33 mouse cellular contexts compared by ENCODE assay signal in genomic region chr6:43363917-43364316, GRCm38 (mm10). TPM values are rescaled to one million over a fixed set of nuclear protein-coding genes. Genes with fewer than 3 reads are reported as not detected.
"Had no signal": no experiment of that assay in that cellular context is flagged by ENCODE, and none has a peak within 500 bp of the region (broad histone marks: within the 10 kb centered on the region; RNA-seq: fewer than 3 reads in every experiment).

No protein-coding gene starts in this region.

- H3K4me3 ChIP-seq: embryonic facial prominence, embryonic 10.5 days; embryonic facial prominence, embryonic 12.5 days; embryonic facial prominence, embryonic 13.5 days; embryonic facial prominence, embryonic 15.5 days; erythroblast, embryonic 14.5 days; forebrain, embryonic 10.5 days; forebrain, embryonic 12.5 days; forebrain, embryonic 13.5 days; forebrain, embryonic 15.5 days; gastrocnemius, adult 2 months; heart, adult 2 months had no signal

- H3K9ac ChIP-seq: embryonic facial prominence, embryonic 12.5 days; embryonic facial prominence, embryonic 13.5 days; embryonic facial prominence, embryonic 15.5 days; forebrain, embryonic 12.5 days; forebrain, embryonic 13.5 days; forebrain, embryonic 15.5 days; forebrain, postnatal 0 days had no signal

- H3K27me3 ChIP-seq: embryonic facial prominence, embryonic 12.5 days; embryonic facial prominence, embryonic 13.5 days; embryonic facial prominence, embryonic 15.5 days; forebrain, embryonic 12.5 days; forebrain, embryonic 13.5 days; forebrain, embryonic 15.5 days had no signal

- DNase-seq: cerebellum, adult 2 months; cerebellum, adult 8-10 months; cerebellum, adult 9-10 months; cerebellum, adult 9-11 months; cerebellum, postnatal 10 days; cerebellum, postnatal 14 days; cerebellum, postnatal 25 days; cerebellum, postnatal 36 days; embryo, embryonic 11 days; forebrain, postnatal 0 days; gastrocnemius, adult 2 months; gastrocnemius, postnatal 10 days; gastrocnemius, postnatal 14 days; gastrocnemius, postnatal 25 days; gastrocnemius, postnatal 36 days; heart, adult 11 months; heart, adult 18-20 months; heart, adult 2 months had no signal

- ATAC-seq: forebrain, embryonic 13.5 days; forebrain, embryonic 14.5 days; forebrain, embryonic 15.5 days; forebrain, embryonic 16.5 days; forebrain, postnatal 0 days had no signal

- H3K4me2 ChIP-seq: embryonic facial prominence, embryonic 12.5 days; embryonic facial prominence, embryonic 13.5 days; embryonic facial prominence, embryonic 15.5 days; forebrain, embryonic 12.5 days; forebrain, embryonic 13.5 days; forebrain, embryonic 15.5 days had no signal

- H3K27ac ChIP-seq: embryonic facial prominence, embryonic 10.5 days; embryonic facial prominence, embryonic 12.5 days; embryonic facial prominence, embryonic 13.5 days; embryonic facial prominence, embryonic 15.5 days; forebrain, embryonic 10.5 days; forebrain, embryonic 12.5 days; forebrain, embryonic 13.5 days; forebrain, embryonic 15.5 days; gastrocnemius, adult 2 months had no signal

- H3K36me3 ChIP-seq: embryonic facial prominence, embryonic 10.5 days; embryonic facial prominence, embryonic 12.5 days; embryonic facial prominence, embryonic 13.5 days; embryonic facial prominence, embryonic 15.5 days; forebrain, embryonic 10.5 days; forebrain, embryonic 12.5 days; forebrain, embryonic 15.5 days had no signal

- H3K4me1 ChIP-seq: embryonic facial prominence, embryonic 12.5 days; embryonic facial prominence, embryonic 15.5 days; forebrain, embryonic 15.5 days had no signal

- H3K9me3 ChIP-seq: embryonic facial prominence, embryonic 10.5 days; embryonic facial prominence, embryonic 12.5 days; embryonic facial prominence, embryonic 13.5 days; embryonic facial prominence, embryonic 15.5 days; forebrain, embryonic 10.5 days; forebrain, embryonic 12.5 days; forebrain, embryonic 13.5 days; forebrain, embryonic 15.5 days had no signal

RNA-seq across cellular contexts. Expression of gene Nobox, which starts 54.6 kb away (rescaled TPM):
- polyA plus RNA-seq: embryonic facial prominence, embryonic 10.5 days; embryonic facial prominence, embryonic 11.5 days; embryonic facial prominence, embryonic 12.5 days; embryonic facial prominence, embryonic 13.5 days; embryonic facial prominence, embryonic 14.5 days; embryonic facial prominence, embryonic 15.5 days; erythroblast, embryonic 14.5 days; forebrain, embryonic 10.5 days; forebrain, embryonic 11.5 days; forebrain, embryonic 12.5 days; forebrain, embryonic 13.5 days; forebrain, embryonic 14.5 days; forebrain, embryonic 15.5 days; forebrain, embryonic 16.5 days; gonadal fat pad, adult 2 months; heart, adult 2 months had no signal
